Mouse (Mus musculus): ENCODE measurements around the gene Fkbp15. TPM values are rescaled to one million over a fixed set of nuclear protein-coding genes. Genes with fewer than 3 reads are reported as not detected.
A peak's percentile ranks its signal among the peaks of the same experiment; 100 is the strongest.

Fkbp15 gene
- polyA plus RNA-seq, 1 experiment from 2014 or later: 19.2 TPM

DNA sequence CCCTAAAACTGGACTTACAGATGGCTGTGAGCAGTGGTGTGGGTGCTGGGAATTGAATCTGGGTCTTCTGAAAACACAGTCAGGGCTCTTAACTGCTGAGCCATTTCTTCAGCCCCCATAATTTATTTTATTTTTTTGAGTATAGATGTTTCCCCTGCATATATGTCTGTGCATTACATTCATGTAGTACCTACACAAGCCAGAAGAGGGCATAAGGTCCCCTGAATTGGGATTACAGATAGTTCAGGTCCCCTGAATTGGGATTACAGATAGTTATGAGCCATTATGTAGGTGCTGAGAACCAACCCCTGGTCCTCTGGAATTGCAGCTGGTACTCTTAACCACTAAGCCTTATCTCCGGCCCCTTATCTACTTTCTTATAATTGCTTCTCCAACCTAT lies 16.3 kb downstream of the Fkbp15 start:
- no peak overlapping the region for H3K27ac ChIP-seq
- peaks cover 18% of the 10 kb centered on the region; the same call in 1 of the 2 replicates for H3K36me3 ChIP-seq (ENCODE audit: insufficient read depth, low read length)
- peak; percentile 56; the same call in 1 of the 2 replicates for TF ChIP-seq CTCF (IDR thresholded peaks at IDR 0.05; ENCODE audit: low read depth)
- H3K9me3 ChIP-seq (replicated peaks; ENCODE audit: low read length): no peaks in the 10 kb centered on the region
- DNase-seq (ENCODE audit: low spot score) (no peak), ATAC-seq (replicated peaks; ENCODE audit: low FRiP score, low read depth) (no peak)
- H3K4me2 ChIP-seq (ENCODE audit: low read length): no peak overlapping the region
- no peaks in the 10 kb centered on the region for H3K27me3 ChIP-seq (ENCODE audit: insufficient read depth, low read length)
- no peak overlapping the region for H3K9ac ChIP-seq (ENCODE audit: low read depth, low read length)
- H3K4me3 ChIP-seq (replicated peaks; ENCODE audit: low read depth, low read length): no peak overlapping the region
- 100% methylated on average over 1 of the region's 1 CpGs for WGBS
- 0 out of 2 replicates have a peak, but pooled peaks cover 1% of the 10 kb centered on the region for H3K4me1 ChIP-seq (replicated peaks; ENCODE audit: insufficient read depth, low read length)

GRCm38 (mm10) chr4:62338536-62338935 lies 21.8 kb downstream of the Fkbp15 start:
- WGBS: 95% methylated on average over 5 of the region's 5 CpGs
- Histone ChIP-seq H3K9ac (ENCODE audit: low read depth, low read length) (no peak overlapping the region), H3K27ac (no peak overlapping the region), H3K27me3 (ENCODE audit: insufficient read depth, low read length) (no peaks in the 10 kb centered on the region), H3K36me3 (ENCODE audit: insufficient read depth, low read length) (peaks cover 32% of the 10 kb centered on the region), H3K4me1 (replicated peaks; ENCODE audit: insufficient read depth, low read length) (no peaks in the 10 kb centered on the region), H3K4me3 (replicated peaks; ENCODE audit: low read depth, low read length) (no peak overlapping the region), H3K9me3 (replicated peaks; ENCODE audit: low read length) (no peaks in the 10 kb centered on the region), H3K4me2 (ENCODE audit: low read length) (no peak overlapping the region)
- no peak for DNase-seq (ENCODE audit: low spot score)
- ATAC-seq (replicated peaks; ENCODE audit: low FRiP score, low read depth): no peak
- no peak for TF ChIP-seq CTCF (IDR thresholded peaks at IDR 0.05; ENCODE audit: low read depth)

DNA sequence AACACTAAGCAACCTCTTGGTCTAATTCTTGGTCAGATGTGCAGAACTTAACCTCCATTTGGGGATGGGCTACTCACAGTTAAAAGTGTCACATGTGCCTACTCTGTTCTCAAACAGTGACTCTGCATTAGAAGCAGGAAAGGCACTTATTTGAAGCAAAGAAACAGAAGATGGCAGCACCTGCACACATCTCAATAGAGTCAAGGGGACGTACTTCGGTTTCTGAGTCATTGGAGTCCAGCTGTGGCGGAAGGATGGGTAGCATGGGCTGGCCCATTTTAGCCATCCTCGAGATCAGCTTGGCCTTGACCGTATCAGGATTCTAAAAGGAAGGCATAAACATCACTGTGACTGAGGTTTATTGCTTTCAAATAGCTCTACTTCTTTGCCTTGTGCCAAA lies 28.4 kb downstream of the Fkbp15 start:
- no peaks in the 10 kb centered on the region for H3K4me1 ChIP-seq (replicated peaks; ENCODE audit: insufficient read depth, low read length)
- no peaks in the 10 kb centered on the region for H3K27me3 ChIP-seq (ENCODE audit: insufficient read depth, low read length)
- H3K9me3 ChIP-seq (replicated peaks; ENCODE audit: low read length): no peaks in the 10 kb centered on the region
- no peak overlapping the region for H3K9ac ChIP-seq (ENCODE audit: low read depth, low read length)
- H3K4me3 ChIP-seq (replicated peaks; ENCODE audit: low read depth, low read length): no peak overlapping the region
- H3K4me2 ChIP-seq (ENCODE audit: low read length): no peak overlapping the region
- no peak overlapping the region for H3K27ac ChIP-seq
- ATAC-seq (replicated peaks; ENCODE audit: low FRiP score, low read depth): no peak
- DNase-seq (ENCODE audit: low spot score): peak; percentile 20
- TF ChIP-seq CTCF (IDR thresholded peaks at IDR 0.05; ENCODE audit: low read depth): peak; percentile 51
- H3K36me3 ChIP-seq (ENCODE audit: insufficient read depth, low read length): peaks cover 16% of the 10 kb centered on the region
- WGBS: 82% methylated on average over 5 of the region's 5 CpGs

DNA sequence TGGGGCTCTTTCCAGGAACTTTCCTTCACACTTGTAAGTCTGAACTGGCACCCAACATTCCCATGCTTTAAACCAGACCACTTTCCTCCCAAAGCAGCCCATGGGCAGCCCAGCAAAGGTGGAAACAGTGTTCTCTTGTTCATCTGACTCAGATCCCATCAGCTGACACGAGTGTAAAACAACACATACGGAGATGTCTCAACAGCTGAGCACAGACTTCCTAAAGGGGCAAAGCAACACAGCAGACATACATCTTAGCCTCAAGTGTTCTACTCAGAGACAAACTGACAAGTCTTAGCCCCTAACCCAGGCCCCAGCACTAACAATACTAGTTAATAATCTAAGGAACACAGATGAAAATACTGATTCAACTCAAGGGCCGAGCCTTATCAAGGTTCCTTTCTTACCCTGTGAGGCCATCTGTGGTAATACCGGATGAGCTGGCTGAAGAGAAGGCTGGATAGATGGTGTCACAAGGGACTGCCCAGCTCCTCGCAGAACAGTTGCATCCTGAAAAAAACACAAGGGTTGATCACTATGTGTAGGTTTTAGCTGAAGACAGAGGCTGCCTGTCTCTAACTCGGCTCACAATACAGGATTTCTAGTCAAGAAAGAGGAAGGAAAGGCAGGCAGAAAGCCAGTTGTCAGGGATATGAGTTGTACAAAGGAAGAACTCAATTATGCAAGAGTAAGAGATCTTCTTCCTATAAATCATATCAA lies 31.2 kb downstream of the Fkbp15 start:
- H3K9me3 ChIP-seq (replicated peaks; ENCODE audit: low read length): no peaks in the 10 kb centered on the region
- peaks cover 8% of the 10 kb centered on the region; the same call in 1 of the 2 replicates for H3K36me3 ChIP-seq (ENCODE audit: insufficient read depth, low read length)
- H3K27ac ChIP-seq: no peak overlapping the region
- TF ChIP-seq CTCF (IDR thresholded peaks at IDR 0.05; ENCODE audit: low read depth): no peak
- no peaks in the 10 kb centered on the region for H3K4me1 ChIP-seq (replicated peaks; ENCODE audit: insufficient read depth, low read length)
- H3K9ac ChIP-seq (ENCODE audit: low read depth, low read length): no peak overlapping the region
- WGBS: 88% methylated on average over 6 of the region's 6 CpGs
- no peak overlapping the region for H3K4me3 ChIP-seq (replicated peaks; ENCODE audit: low read depth, low read length)
- no peak overlapping the region for H3K4me2 ChIP-seq (ENCODE audit: low read length)
- H3K27me3 ChIP-seq (ENCODE audit: insufficient read depth, low read length): no peaks in the 10 kb centered on the region
- no peak for DNase-seq (ENCODE audit: low spot score)
- ATAC-seq (replicated peaks; ENCODE audit: low FRiP score, low read depth): no peak

- no peaks in the 10 kb centered on the region for H3K9me3 ChIP-seq (replicated peaks; ENCODE audit: low read length)
- ATAC-seq (replicated peaks; ENCODE audit: low FRiP score, low read depth) (no peak), DNase-seq (ENCODE audit: low spot score) (no peak)
- H3K9ac ChIP-seq (ENCODE audit: low read depth, low read length): no peak overlapping the region
- no peak overlapping the region for H3K27ac ChIP-seq
- H3K4me3 ChIP-seq (replicated peaks; ENCODE audit: low read depth, low read length): no peak overlapping the region
- no peaks in the 10 kb centered on the region for H3K27me3 ChIP-seq (ENCODE audit: insufficient read depth, low read length)
- H3K4me2 ChIP-seq (ENCODE audit: low read length): no peak overlapping the region
- no peaks in the 10 kb centered on the region for H3K4me1 ChIP-seq (replicated peaks; ENCODE audit: insufficient read depth, low read length)
- peaks cover 21% of the 10 kb centered on the region for H3K36me3 ChIP-seq (ENCODE audit: insufficient read depth, low read length)
- TF ChIP-seq CTCF (IDR thresholded peaks at IDR 0.05; ENCODE audit: low read depth): no peak
These were observed 34.2 kb downstream of the Fkbp15 start for GRCm38 (mm10) chr4:62326111-62326510.

- Histone ChIP-seq H3K9ac (ENCODE audit: low read depth, low read length) (no peak overlapping the region), H3K36me3 (ENCODE audit: insufficient read depth, low read length) (peaks cover 37% of the 10 kb centered on the region), H3K4me3 (replicated peaks; ENCODE audit: low read depth, low read length) (no peak overlapping the region), H3K27ac (no peak overlapping the region), H3K9me3 (replicated peaks; ENCODE audit: low read length) (no peaks in the 10 kb centered on the region), H3K4me2 (ENCODE audit: low read length) (no peak overlapping the region), H3K27me3 (ENCODE audit: insufficient read depth, low read length) (no peaks in the 10 kb centered on the region), H3K4me1 (replicated peaks; ENCODE audit: insufficient read depth, low read length) (no peaks in the 10 kb centered on the region)
- no peak for TF ChIP-seq CTCF (IDR thresholded peaks at IDR 0.05; ENCODE audit: low read depth)
- WGBS: 88% methylated on average over 3 of the region's 3 CpGs
- DNase-seq (ENCODE audit: low spot score): no peak
- no peak for ATAC-seq (replicated peaks; ENCODE audit: low FRiP score, low read depth)
These were observed 37.7 kb downstream of the Fkbp15 start for GRCm38 (mm10) chr4:62322684-62323083.

- no peak for TF ChIP-seq CTCF (IDR thresholded peaks at IDR 0.05; ENCODE audit: low read depth)
- Histone ChIP-seq H3K4me3 (replicated peaks; ENCODE audit: low read depth, low read length) (no peak overlapping the region), H3K36me3 (ENCODE audit: insufficient read depth, low read length) (peaks cover 41% of the 10 kb centered on the region), H3K9me3 (replicated peaks; ENCODE audit: low read length) (no peaks in the 10 kb centered on the region), H3K4me1 (replicated peaks; ENCODE audit: insufficient read depth, low read length) (no peaks in the 10 kb centered on the region), H3K27me3 (ENCODE audit: insufficient read depth, low read length) (no peaks in the 10 kb centered on the region), H3K4me2 (ENCODE audit: low read length) (no peak overlapping the region), H3K9ac (ENCODE audit: low read depth, low read length) (no peak overlapping the region), H3K27ac (no peak overlapping the region)
- DNase-seq (ENCODE audit: low spot score) (no peak), ATAC-seq (replicated peaks; ENCODE audit: low FRiP score, low read depth) (no peak)
- WGBS: 79% methylated on average over 1 of the region's 1 CpGs
These were observed 42.1 kb downstream of the Fkbp15 start for GRCm38 (mm10) chr4:62318294-62318693.

Data from kidney, postnatal 0 days (tissue).